Mouse (Mus musculus) naive thymus-derived CD4-positive, alpha-beta T cell, adult 2 months (primary cell): ENCODE data around the gene Isy1.
A peak's percentile ranks its signal among the peaks of the same experiment; 100 is the strongest.
"Not testable (repeated sequence)": the region's sequence is repeated elsewhere in the genome, so short reads cannot be mapped to it uniquely, and the experiment has no call there.

ENCODE experiments used
- DNase-seq: peaks from one replicate; pipeline ENCODE4 v3.0.0-alpha.2; 2011; ENCODE audit warnings: low read depth

The Isy1 gene

GRCm38 (mm10) chr6:87777842-87778241 lies 60.8 kb downstream of the Isy1 start, which contains the start of gene Gp9:
Gp9 (plus strand) TSS chr6:87778072.
- no peak for DNase-seq

DNA sequence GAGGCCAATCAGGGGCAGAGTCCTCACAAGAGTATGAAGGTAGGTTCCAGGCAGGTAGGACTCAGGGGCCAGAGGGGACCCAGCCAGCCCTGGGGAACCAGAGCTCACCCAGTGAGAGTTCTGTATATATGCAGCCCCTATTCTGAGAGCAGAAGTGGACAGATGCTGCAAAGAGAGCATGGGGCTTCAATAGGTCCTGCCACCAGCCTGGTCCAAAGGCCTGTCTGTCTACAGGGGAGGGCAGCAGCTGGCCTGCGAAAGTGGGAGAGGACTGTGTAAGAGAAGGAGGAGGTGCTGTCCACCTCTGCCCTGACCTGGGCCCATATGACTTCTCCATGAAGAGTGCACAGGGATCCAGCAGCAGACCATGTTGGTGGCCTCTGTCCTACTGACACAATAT lies 61.9 kb downstream of the Isy1 start:
- no peak for DNase-seq

GRCm38 (mm10) chr6:87775588-87776245 lies 62.9 kb downstream of the Isy1 start:
- DNase-seq: no peak

- DNase-seq: no peak
These were observed 63.7 kb downstream of the Isy1 start for GRCm38 (mm10) chr6:87774909-87775308.

DNA sequence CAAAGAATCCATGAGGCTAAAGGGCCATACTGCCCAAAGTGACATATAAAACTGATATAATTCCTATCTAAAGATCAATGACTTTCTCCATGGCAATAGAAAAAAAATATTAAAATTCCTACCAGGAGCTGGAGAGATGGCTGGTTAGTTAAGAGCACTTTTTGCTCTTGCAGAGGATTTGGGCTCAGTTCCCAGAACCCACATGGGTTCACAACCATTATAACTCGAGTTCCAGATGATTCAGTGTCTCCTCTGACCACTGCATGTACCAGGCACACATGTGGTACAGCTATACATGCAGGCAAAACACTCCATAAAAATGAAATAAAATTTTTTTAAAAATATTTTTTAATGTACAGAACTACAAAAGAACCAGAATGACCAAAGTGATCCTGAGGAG lies 64.1 kb downstream of the Isy1 start:
- no peak for DNase-seq

- peak; percentile 21 for DNase-seq
These were observed 68.0 kb downstream of the Isy1 start for GRCm38 (mm10) chr6:87770626-87771025.

- DNase-seq: not testable (repeated sequence)
These were observed 74.3 kb downstream of the Isy1 start for GRCm38 (mm10) chr6:87764296-87764695.
